Mouse (Mus musculus): ENCODE data around the gene Ldlrad3. TPM values are rescaled to one million over a fixed set of nuclear protein-coding genes. Genes with fewer than 3 reads are reported as not detected.

Gene Ldlrad3
- polyA plus RNA-seq, 1 experiment from 2014 or later, result 37.1 TPM

GRCm38 (mm10) chr2:102119751-102120505 lies 66.3 kb downstream of the Ldlrad3 start:
- H3K9me3 ChIP-seq, result no peaks in the 10 kb centered on the region
- 51% methylated on average over 12 of the region's 12 CpGs for WGBS
- H3K27me3 ChIP-seq, result no peaks in the 10 kb centered on the region
- H3K4me3 ChIP-seq, result no peak overlapping the region
- H3K4me1 ChIP-seq (replicated peaks), result peaks cover 68% of the 10 kb centered on the region
- H3K4me2 ChIP-seq, result no peak overlapping the region
- H3K9ac ChIP-seq, result no peak overlapping the region
- H3K36me3 ChIP-seq, result no peaks in the 10 kb centered on the region
- peak overlapping the region; percentile 56; the same call in 1 of the 2 replicates for H3K27ac ChIP-seq
- ATAC-seq (ENCODE audit: low FRiP score), result peak; percentile 44

- no peak for ATAC-seq (ENCODE audit: low FRiP score)
- Histone ChIP-seq H3K4me1 (replicated peaks) (peaks cover 70% of the 10 kb centered on the region), H3K4me3 (no peak overlapping the region), H3K9me3 (no peaks in the 10 kb centered on the region), H3K36me3 (no peaks in the 10 kb centered on the region), H3K4me2 (no peak overlapping the region), H3K27me3 (no peaks in the 10 kb centered on the region), H3K27ac (peak overlapping the region; percentile 56), H3K9ac (no peak overlapping the region)
- 30% methylated on average over 15 of the region's 15 CpGs for WGBS
Observed at GRCm38 (mm10) chr2:102118988-102119460, 67.2 kb downstream of the Ldlrad3 start.

GRCm38 (mm10) chr2:102117402-102117760 lies 68.8 kb downstream of the Ldlrad3 start:
- no peak overlapping the region for H3K4me2 ChIP-seq
- 0 out of 2 replicates have a peak overlapping the region, but pooled peaks have one; percentile 19 for H3K9ac ChIP-seq
- H3K36me3 ChIP-seq, result no peaks in the 10 kb centered on the region
- WGBS, result 39% methylated on average over 6 of the region's 6 CpGs
- H3K4me3 ChIP-seq, result no peak overlapping the region
- H3K27me3 ChIP-seq, result no peaks in the 10 kb centered on the region
- H3K27ac ChIP-seq, result peak overlapping the region; percentile 55
- no peaks in the 10 kb centered on the region for H3K9me3 ChIP-seq
- ATAC-seq (ENCODE audit: low FRiP score), result no peak
- peaks cover 66% of the 10 kb centered on the region for H3K4me1 ChIP-seq (replicated peaks)

GRCm38 (mm10) chr2:102116521-102117401 lies 69.4 kb downstream of the Ldlrad3 start:
- 49% methylated on average over 9 of the region's 9 CpGs for WGBS
- Histone ChIP-seq H3K9me3 (no peaks in the 10 kb centered on the region), H3K27ac (peak overlapping the region; percentile 55)

GRCm38 (mm10) chr2:102113801-102114200 lies 72.4 kb downstream of the Ldlrad3 start:
- no peak overlapping the region for H3K9ac ChIP-seq
- H3K9me3 ChIP-seq, result no peaks in the 10 kb centered on the region
- H3K27me3 ChIP-seq, result no peaks in the 10 kb centered on the region
- WGBS, result 97% methylated on average over 3 of the region's 3 CpGs
- H3K36me3 ChIP-seq, result peaks cover 11% of the 10 kb centered on the region; the same call in 1 of the 2 replicates
- no peak overlapping the region for H3K4me2 ChIP-seq
- no peak overlapping the region for H3K4me3 ChIP-seq
- ATAC-seq (ENCODE audit: low FRiP score), result no peak
- H3K27ac ChIP-seq, result no peak overlapping the region
- H3K4me1 ChIP-seq (replicated peaks), result peaks cover 32% of the 10 kb centered on the region

More at GRCm38 (mm10) chr2:102116521-102117401, 69.4 kb downstream of the Ldlrad3 start:
- H3K36me3 ChIP-seq, result no peaks in the 10 kb centered on the region
- ATAC-seq (ENCODE audit: low FRiP score), result no peak
- H3K27me3 ChIP-seq, result no peaks in the 10 kb centered on the region
- no peak overlapping the region for H3K4me3 ChIP-seq
- H3K9ac ChIP-seq, result no peak overlapping the region
- H3K4me2 ChIP-seq, result no peak overlapping the region
- H3K4me1 ChIP-seq (replicated peaks), result peaks cover 60% of the 10 kb centered on the region

- peaks cover 27% of the 10 kb centered on the region for H3K4me1 ChIP-seq (replicated peaks)
- no peak overlapping the region for H3K9ac ChIP-seq
- 75% methylated on average over 12 of the region's 12 CpGs for WGBS
Observed at GRCm38 (mm10) chr2:102113323-102113722, 72.9 kb downstream of the Ldlrad3 start.

GRCm38 (mm10) chr2:102111906-102112499 lies 74.2 kb downstream of the Ldlrad3 start:
- Histone ChIP-seq H3K36me3 (peaks cover 11% of the 10 kb centered on the region; the same call in 1 of the 2 replicates), H3K27me3 (no peaks in the 10 kb centered on the region), H3K4me1 (replicated peaks) (peaks cover 18% of the 10 kb centered on the region), H3K4me2 (no peak overlapping the region), H3K27ac (no peak overlapping the region; the same call in 1 of the 2 replicates), H3K9ac (no peak overlapping the region), H3K4me3 (no peak overlapping the region), H3K9me3 (no peaks in the 10 kb centered on the region)
- 79% methylated on average over 13 of the region's 13 CpGs for WGBS
- ATAC-seq (ENCODE audit: low FRiP score), result no peak

More at GRCm38 (mm10) chr2:102113323-102113722, 72.9 kb downstream of the Ldlrad3 start:
- no peaks in the 10 kb centered on the region for H3K9me3 ChIP-seq
- no peak overlapping the region for H3K27ac ChIP-seq
- peaks cover 11% of the 10 kb centered on the region; the same call in 1 of the 2 replicates for H3K36me3 ChIP-seq
- ATAC-seq (ENCODE audit: low FRiP score), result no peak
- H3K4me3 ChIP-seq, result no peak overlapping the region
- no peaks in the 10 kb centered on the region for H3K27me3 ChIP-seq
- no peak overlapping the region for H3K4me2 ChIP-seq

GRCm38 (mm10) chr2:102110306-102110705 lies 75.9 kb downstream of the Ldlrad3 start:
- WGBS, result 84% methylated on average over 2 of the region's 2 CpGs
- no peaks in the 10 kb centered on the region for H3K27me3 ChIP-seq
- peaks cover 14% of the 10 kb centered on the region for H3K4me1 ChIP-seq (replicated peaks)
- H3K9ac ChIP-seq, result no peak overlapping the region
- H3K9me3 ChIP-seq, result no peaks in the 10 kb centered on the region
- ATAC-seq (ENCODE audit: low FRiP score), result no peak
- no peak overlapping the region for H3K27ac ChIP-seq
- H3K36me3 ChIP-seq, result peaks cover 11% of the 10 kb centered on the region; the same call in 1 of the 2 replicates
- no peak overlapping the region for H3K4me3 ChIP-seq
- no peak overlapping the region for H3K4me2 ChIP-seq

GRCm38 (mm10) chr2:102107280-102107679 lies 78.9 kb downstream of the Ldlrad3 start:
- H3K9ac ChIP-seq, result no peak overlapping the region
- peaks cover 11% of the 10 kb centered on the region; the same call in 1 of the 2 replicates for H3K36me3 ChIP-seq
- no peaks in the 10 kb centered on the region for H3K9me3 ChIP-seq
- WGBS, result 69% methylated on average over 6 of the region's 6 CpGs
- no peak overlapping the region for H3K4me3 ChIP-seq
- peaks cover 9% of the 10 kb centered on the region; the same call in 1 of the 2 replicates for H3K4me1 ChIP-seq (replicated peaks)
- no peak overlapping the region for H3K27ac ChIP-seq
- H3K27me3 ChIP-seq, result no peaks in the 10 kb centered on the region
- ATAC-seq (ENCODE audit: low FRiP score), result no peak
- H3K4me2 ChIP-seq, result no peak overlapping the region

- no peak for ATAC-seq (ENCODE audit: low FRiP score)
- 95% methylated on average over 6 of the region's 6 CpGs for WGBS
Observed at GRCm38 (mm10) chr2:102106728-102107127, 79.5 kb downstream of the Ldlrad3 start.

GRCm38 (mm10) chr2:102105454-102105853 lies 80.7 kb downstream of the Ldlrad3 start:
- 74% methylated on average over 2 of the region's 2 CpGs for WGBS
- H3K4me1 ChIP-seq (replicated peaks), result peaks cover 12% of the 10 kb centered on the region; the same call in 1 of the 2 replicates
- no peak overlapping the region for H3K27ac ChIP-seq
- no peak for ATAC-seq (ENCODE audit: low FRiP score)
- peaks cover 6% of the 10 kb centered on the region; the same call in 1 of the 2 replicates for H3K36me3 ChIP-seq
- H3K27me3 ChIP-seq, result no peaks in the 10 kb centered on the region
- no peaks in the 10 kb centered on the region for H3K9me3 ChIP-seq
- H3K9ac ChIP-seq, result no peak overlapping the region
- H3K4me3 ChIP-seq, result no peak overlapping the region
- H3K4me2 ChIP-seq, result no peak overlapping the region

More at GRCm38 (mm10) chr2:102106728-102107127, 79.5 kb downstream of the Ldlrad3 start:
- no peaks in the 10 kb centered on the region for H3K27me3 ChIP-seq
- no peak overlapping the region for H3K9ac ChIP-seq
- H3K4me3 ChIP-seq, result no peak overlapping the region
- no peak overlapping the region for H3K4me2 ChIP-seq
- no peaks in the 10 kb centered on the region for H3K9me3 ChIP-seq
- peaks cover 9% of the 10 kb centered on the region; the same call in 1 of the 2 replicates for H3K4me1 ChIP-seq (replicated peaks)
- no peak overlapping the region for H3K27ac ChIP-seq
- H3K36me3 ChIP-seq, result peaks cover 11% of the 10 kb centered on the region; the same call in 1 of the 2 replicates

All from hindbrain, embryonic 13.5 days (tissue).